Mouse (Mus musculus) MEL-GATA-1-ER (cell line): ENCODE measurements around the gene Kcnj12.

Experiments used
- DNase-seq: peaks from one replicate; pipeline ENCODE4 v3.0.0-alpha.2; 2012; ENCODE audit warnings: low read depth; ENCODE audit errors: extremely low read depth

Gene Kcnj12

DNA sequence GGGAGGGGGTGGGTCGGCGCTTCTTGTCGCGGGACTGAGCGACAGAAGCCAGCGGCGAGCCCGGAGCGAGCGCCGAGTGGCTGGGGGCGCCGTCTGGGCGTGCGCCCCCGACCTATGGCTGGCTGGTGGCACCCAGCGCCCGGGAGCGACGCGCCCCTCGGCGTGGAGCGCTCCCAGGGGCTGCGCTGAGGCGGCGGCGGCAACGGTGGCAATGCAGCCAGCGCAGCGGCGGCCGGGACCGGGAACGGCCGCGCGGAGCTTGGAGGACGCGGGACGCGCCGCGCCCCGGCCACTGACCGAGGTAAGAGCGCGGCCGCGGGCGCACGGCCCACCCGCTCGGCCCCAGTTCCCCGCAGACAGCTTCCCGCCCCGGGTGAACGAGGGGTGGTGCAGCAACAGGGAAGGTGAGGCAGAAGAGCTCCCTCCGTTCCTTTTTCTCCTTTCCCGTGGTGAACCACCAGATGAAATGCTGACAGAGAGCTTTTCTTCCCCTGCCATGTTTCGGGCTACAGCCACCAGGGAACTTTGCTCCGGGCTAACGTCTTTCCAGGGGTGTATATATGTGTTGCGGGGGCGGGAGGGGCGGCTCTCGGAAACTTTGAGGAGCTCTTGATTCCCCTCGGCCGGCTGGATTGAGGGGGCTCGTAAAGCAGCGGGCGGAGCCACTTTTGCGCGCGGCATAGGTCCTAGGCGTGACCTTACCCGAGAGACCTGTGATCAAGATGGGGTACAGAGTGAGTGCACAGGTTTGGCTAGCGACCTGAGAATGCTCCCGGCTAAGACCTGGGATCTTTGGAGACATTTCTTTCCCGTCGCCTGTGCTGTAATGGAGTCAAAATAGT lies at the start of gene Kcnj12:
Kcnj12 (plus strand) TSS at position 15 of the 842 bp plus-strand sequence.
- no peak for DNase-seq

DNA sequence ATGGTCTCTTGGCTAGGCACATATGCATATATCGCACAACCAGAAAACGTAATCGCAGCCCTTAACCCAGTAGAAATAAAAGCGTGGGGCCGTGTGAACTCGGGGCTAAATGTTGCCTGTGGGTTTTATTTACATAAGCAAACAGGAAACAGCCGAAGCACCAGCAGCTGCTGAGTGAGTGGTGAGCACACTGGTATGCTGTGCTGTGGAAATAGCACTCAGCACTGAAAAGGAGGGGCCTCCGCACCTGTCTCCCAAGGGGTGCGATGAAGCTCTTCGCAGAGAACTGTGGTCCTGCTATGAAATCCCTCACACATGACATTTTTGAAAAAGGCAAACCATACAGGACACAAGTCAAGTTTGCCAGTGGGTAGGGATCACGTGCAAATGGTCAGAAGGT lies 47.3 kb upstream of the Kcnj12 start:
- DNase-seq, result no peak

DNA sequence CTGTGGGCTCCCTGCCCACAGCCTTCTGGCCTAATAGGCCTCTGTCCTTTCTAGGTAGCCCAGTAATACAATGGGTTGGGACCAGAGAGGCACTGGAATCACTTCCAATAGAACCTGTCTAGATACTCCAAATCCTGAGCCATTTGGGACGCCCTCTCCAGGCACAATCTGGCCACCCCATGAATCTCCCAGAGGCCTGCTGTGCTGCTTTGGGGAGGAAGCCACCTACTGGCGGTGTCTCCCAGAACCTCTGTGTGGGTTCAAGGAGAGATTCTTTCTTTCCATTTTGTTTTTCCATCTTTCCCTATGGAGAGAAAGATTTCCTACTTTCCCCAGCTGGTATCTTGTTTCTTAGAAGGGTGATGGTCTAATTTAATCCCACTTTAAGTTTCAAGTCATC lies 46.1 kb upstream of the Kcnj12 start:
- no peak for DNase-seq

DNA sequence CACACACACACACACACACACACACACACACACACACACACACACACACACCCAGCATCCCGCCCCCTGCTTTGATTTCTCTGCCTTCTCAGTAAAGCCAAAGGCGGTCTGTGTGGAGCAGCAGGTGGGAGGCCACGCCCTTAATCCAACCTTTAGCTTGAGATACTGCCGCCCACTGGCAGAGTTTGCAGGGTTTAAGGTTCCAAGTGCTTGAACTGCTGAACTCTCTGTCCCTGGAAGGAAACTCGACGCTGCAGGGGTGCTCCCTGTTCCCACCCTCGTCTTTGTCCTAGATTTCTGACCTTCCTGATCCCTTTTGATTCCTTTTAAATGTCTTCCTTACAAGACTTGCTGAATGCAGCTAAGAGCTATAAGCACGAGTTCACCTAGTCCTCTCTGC lies 45.6 kb upstream of the Kcnj12 start:
- no peak for DNase-seq

DNA sequence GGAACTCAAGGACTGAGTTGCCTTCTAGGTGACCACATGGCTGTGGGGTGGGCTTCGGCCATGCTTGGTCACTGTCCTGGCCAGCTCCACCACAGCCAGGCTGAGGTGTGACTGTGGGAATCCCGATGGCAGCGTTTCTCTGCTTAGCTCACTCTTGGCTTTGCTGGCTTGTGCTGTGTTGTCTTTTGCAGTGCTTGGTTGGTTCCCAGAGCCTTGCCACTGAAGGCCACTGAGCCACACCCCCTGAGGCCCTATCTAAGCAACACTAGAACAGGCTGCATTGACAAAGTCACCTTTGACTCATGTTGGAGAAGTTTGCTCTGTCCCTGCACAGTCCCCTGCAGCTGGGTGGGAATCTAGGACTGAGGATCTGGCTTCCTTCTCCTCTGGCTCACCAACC lies 45.2 kb upstream of the Kcnj12 start:
- no peak for DNase-seq

DNA sequence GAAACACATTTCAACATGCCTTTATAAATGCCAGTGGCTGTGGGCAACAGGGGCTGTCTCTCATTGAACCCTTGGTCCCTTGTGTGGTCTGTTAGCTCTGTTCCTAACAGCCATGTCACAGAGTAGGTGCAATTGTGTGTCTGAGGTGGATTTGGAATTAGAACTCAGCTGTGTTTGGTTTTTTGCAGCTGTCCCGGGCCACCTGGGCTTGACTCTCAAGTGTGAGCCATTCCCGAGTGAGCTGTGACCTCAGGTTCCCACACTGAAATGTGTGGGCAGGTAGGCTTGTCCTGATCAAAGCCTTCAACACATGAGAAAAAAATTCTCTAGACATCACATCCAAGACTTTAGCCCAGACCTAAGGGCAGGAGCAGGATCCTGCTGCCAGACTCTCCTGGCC lies 43.7 kb upstream of the Kcnj12 start:
- no peak for DNase-seq

DNA sequence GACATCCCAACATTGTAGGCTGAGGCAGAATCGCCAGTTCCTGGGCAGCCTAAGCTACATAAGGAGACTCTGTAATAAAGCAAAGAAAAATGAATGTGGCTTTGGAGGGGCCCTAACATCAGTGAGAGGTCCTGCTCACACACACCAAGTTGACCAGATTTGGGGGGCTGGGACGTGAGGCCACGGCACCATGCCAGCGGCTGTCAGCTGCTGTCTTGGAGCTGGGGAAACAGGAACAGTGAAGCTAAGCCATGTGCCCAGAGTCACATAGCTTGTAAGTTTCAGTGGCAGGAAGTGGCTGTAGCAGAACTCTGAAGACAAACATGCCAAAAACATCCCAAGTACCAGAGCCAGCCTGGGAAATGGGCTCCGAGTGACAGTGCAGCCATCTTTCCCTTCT lies 42.6 kb upstream of the Kcnj12 start:
- no peak for DNase-seq

DNA sequence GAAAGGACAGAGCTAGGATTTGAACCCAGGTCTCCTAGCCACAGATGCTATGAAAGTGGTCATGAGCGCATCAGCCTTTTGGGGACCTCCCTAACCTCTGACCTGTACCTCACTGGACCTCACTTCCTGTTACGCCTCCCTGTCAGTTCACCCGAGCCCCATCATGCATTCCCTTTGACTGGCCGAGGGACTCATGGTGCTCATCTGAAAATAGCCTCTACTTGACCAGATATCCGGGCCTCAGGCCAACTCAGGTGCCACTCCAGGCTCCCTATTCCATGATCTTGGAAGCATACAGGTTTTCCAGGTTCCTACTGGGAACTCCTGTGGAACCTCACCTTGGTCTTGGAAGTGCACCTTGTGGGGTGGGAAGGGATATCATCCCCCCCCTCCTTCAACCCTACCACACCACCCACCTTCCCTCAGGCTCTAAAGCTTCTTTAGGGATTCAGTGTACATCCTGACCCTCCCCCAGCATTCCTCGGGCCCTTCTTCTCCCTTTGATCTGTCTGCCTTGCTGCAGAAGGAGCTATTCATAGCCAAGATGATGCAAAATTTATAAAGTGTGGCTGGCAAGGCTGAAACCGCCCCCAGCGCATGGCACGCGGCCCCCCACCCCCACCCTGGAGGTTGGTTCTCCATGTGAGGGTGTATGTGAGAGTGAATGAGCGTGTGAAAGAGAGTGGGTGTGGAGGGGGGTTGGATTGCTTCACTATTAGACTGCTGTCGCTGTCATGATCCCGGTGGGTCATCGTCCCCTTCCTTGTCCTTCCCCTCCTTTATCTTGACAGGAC lies 40.5 kb upstream of the Kcnj12 start:
- DNase-seq, result no peak

DNA sequence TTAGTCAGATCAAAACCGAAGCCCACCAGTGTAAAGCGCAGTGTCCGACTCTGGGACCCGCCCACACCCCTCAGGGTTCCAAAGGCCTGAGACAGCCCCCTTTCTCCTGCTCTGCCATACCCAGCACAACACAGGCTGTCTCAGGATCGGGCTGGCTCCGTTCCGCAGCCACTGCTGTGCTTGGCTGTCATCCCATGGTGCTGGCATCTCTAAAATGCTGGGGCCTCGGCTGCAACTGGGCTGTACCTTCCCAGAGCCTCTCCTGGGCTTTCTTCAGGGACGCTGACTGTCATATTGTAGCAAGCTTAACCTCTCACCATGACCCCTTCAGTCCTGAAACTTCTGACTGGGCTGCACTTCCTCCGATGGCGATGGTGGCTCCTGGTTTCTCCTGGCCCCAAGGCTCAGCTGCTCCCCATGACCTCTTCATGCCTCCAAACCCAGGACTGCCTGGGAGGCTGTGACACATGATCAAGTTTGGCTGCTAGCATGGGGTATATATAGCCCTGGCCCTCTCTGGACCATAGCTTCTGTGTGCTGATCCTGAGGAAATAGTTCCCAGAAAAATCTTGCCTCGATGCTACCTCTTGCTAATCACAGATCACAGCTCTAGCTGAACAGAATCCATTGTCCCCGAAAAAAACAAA lies 37.3 kb upstream of the Kcnj12 start:
- DNase-seq, result no peak

DNA sequence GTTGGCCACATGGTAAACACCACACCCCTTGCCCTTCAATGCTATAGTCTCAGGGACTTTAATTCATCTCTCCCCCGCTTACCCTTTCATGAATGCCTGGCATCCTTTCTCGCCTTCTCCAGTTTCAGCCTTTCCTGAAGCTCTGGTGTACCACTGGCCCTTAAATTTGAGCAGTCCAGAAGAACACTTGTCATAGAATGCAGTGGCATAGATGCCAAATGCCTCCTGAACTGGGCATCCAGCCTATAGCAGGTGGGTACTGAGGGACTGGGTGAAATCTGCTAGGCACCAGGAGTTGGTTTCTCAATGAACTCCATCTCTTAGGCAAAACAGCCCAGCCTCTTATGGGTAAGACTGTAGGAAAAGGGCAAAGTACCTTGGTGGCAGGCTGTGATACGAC lies 31.9 kb upstream of the Kcnj12 start:
- no peak for DNase-seq

DNA sequence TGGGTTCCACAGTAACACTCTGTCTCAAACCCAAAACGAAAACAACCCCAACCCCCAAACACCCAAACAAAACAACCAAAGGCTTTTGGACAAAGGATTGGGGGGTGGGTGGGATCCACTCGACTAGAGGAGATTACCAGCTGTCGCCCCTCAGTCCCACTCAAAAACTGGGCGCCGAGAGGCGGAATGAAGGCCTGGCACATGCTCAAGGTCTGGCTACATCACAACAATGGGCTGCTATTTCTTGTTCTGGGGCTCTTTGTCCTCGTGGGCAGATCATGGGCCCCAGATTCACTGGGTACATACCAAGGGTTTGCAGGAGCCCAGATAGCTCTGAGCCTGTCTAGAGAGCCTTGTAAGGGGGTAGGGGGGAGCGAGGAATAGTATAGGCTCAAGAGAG lies 19.6 kb upstream of the Kcnj12 start:
- no peak for DNase-seq

DNA sequence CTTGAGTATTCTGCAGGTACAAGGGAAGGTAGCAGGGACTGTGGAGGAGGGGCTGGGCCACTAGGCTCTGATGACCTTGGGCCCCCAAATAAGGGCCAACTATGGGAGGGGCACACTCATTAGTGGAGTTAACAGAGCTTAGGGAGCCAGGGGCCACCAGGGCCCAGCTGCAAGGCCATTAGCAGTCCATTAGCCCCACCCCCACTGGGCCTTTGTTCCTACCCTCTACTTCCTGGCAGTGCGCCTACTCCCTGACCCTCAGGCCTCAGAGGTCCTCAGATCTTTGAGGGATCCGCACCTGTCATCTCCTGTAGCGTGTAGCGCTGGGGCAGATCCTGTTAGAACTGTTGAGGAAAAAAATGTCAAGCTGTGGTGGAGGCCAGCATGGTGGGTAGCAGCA lies 18.3 kb upstream of the Kcnj12 start:
- DNase-seq, result no peak

DNA sequence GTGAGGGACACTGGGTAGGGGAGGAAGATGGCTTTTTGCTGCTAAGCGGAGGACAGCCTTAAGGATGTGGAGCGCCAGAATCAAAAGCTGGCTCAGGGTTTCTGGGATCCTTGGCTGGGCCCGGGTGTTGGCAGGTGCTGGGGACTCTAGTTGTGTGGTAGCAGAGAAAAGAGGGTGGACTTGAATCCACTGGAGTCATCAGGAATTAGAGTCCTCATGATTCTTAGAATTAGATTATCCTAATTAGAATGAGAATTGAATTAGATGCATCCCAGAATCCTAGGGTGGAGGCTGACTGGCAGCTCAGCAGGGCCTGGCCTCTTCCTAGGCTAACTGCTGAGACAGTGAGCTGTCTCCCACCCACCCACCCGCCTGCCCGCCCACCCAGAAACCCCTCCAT lies 17.6 kb upstream of the Kcnj12 start:
- no peak for DNase-seq

DNA sequence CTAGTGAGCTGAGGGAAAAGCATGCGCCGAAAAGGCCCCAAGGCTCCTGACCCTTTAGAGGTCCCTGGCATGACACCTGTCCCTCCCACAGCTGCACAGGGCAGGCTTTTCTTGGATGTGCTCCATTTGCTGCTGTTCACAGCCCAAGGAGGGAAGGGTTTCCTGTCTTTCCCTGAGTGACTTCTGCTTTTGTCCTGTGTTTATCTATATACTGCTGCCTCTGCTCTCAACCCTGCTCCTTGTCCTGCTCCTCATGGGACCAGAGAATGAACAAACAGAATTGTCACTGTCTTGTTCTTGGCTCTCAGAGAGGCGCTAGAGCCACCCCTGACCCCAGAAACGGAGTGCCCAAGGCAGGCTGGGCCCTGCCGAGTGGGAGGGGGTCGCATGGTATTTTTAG lies 17.0 kb upstream of the Kcnj12 start:
- DNase-seq, result peak; percentile 55

DNA sequence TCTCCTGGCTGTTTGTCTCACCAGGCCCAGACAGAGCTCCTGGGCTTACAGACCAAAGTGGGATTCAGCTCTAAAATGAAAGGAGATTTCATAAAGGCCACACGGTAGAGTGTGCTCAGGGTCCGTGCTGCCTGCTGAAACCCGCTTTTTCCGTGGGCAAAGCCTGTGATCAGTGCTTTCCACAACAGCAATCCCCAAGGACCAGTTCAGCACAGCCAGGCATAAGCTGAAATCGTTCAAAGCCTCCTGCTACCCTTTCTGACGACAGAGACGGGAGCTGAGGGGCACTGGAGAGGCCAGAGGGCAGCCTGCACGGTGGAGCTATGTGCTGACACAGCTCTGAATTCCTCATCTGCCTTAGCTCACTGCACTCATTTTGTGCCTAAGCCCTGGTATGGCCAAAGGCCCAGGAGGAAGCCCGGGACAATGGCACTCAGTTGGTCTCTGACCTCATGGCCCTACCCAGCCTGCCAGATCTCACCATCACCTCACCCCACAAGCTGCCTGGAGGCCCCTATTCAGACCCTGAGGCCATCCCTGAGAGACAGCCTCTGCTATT lies 10.5 kb upstream of the Kcnj12 start:
- no peak for DNase-seq

DNA sequence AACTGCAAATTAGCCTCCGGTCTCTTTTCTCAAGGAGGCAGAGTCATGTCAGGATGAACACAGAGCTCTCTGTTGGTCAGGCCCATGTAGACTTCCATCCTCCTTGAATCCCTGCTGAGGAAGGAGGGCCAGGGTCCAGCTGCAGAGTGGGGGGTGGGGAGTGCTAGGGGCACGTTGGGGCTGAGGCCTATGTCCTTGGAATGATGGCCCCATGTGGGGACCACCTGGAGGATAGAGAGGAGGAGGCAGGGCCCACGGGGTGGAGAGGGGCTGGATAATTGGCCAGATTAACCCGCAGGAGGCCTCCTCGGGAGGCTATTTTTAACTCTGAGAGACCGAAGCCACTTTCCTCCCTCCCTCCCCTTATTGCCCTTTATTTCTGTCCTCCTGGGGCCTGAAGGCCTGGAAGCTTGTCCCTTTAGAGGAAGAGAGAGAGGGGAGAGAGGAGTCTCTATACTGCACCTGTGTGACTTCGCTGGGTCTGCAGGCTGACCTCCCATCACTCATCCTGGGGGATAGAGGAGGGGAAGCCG lies 5.4 kb upstream of the Kcnj12 start:
- no peak for DNase-seq

DNA sequence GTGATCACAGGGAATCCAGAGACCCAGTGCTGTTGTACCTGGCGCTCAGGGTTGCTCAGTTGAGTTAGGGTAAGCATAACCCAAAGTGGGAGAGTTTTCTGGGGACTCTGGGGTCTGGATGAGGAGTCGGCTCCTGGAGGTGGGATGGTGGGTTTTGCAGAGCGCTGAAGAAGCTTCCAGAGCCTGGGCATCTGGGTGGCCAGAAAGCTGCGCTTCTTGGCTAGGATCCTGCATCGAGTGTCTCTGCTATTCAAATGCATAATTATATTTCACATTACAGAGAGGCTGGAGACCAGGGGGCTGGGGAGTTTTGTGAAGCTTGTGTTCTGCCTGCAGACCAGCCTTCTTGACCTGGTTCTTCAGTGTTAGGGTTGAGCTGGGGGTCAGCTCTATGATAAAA lies 1.2 kb upstream of the Kcnj12 start:
- DNase-seq, result no peak

DNA sequence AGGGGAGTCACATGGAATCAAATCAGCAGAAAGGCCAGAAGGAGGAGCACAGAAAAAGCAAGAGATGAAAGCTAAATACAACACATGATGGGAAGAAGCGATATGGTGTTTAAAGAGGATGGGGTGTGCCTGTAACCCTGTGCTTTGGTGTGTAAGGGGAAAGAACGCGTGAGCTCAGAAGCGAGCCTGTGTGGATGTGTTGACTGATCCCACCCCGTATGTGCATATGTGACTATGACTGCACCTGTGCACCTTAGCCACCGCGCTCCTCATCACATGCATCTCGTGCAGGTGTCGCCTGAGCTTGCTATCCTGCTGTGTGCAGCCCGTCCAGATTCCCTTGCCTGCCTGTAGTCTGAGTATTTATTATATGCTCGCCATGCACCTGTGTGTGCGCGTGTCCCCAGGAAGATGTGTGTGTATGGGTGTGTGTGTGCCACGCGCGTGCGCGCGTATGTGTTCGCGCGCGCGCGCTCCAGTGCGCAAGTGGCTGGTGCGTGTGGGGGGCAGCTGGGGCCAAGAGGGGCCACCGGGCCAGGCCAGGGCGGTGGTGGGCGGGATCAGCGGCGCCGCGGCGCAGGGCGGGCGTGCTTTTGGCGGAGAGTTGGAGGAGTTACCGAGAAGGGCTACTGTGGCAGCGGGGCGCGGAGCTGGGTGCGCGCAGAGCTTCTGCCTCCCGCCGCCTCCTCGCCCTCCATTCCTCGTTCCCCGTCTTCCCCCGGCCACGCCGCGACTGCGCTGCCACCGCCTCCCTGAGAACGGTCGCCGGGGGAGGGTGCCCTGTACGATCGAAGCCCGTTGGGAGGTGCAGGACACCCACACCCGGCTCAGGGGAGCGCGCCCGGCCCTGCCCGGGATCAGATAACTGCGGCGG lies 451 bp upstream of the Kcnj12 start:
- no peak for DNase-seq

DNA sequence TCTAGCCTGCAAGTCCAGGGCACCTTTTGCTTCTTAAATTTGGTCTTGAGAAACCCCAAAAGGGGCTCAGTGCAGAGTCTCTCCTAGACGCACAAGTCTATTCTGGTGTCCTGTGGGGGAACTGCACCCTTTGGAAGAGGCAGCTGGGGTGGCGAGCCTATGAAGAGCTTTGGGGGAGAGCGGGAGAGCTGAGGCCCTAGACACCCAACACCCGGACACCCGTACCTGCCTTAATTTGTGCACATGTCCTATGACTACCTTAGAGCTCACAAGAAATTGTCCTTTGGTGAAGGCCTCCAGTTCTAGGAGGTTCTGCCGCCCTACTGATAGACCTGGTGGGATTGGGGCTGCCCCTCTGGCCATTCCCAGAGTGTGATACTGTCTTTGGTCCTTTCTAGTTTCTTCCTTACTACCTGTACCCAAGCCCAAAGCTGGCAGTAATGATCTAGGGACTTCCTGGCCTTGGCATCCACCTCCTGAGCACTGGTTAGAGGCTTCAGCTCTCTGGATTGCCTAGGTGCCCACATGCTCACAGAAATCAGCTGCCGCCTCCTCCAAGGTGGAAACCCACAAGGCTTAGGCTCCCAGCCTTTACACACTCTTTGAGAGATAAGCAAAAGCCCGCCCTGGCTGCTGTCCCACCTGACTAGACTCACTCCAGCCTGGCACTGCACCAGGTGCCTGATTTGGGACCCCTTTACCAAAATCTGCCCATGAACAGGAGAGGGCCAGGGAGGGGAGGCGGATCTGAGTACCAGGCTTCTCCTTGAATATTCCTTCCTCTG lies 1.2 kb downstream of the Kcnj12 start:
- no peak for DNase-seq

DNA sequence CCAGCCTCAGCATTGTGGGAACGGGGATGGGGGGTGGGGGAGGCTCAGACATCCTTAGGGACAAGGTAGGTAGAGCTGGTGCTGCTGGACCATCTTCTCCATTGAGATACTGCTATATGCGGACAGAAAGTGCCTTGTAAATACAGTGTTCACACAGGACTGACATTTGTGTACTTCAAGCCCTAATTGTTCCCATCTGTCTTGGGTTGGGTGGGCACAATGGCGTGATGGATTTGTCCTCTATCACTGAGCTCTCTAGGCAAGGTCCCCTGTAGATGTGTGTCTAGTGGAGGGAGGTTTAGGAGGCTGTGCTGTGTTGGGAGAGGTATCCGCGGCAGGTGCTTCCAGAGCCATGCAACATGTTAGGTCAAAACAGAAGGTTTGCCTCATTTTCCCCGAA lies 2.0 kb downstream of the Kcnj12 start:
- no peak for DNase-seq
